Mouse (Mus musculus): ENCODE measurements around the gene Kif28.
"Not testable (repeated sequence)": the region's sequence is repeated elsewhere in the genome, so short reads cannot be mapped to it uniquely, and the experiment has no call there.

The Kif28 gene

DNA sequence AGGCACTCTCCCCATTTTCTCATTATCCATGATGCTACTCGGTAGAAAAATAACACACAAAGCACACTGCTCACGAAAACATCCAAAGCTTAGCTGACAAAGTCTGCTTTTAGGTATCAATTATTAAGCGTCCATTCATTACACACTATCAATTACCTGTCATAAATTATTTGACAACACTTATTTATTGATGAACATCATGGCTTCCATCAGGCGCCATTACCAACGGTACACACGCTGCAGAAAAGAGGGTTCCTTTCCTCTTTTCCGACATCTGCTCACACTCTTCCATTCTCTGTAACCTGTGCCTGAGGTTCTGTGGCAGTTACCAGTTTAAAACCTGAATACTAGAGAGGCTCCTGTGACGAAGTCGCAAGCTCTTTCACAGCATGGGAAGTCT lies at the start of gene Kif28:
TSS of gene Kif28 (minus strand) at position 101 of the 400 bp plus-strand sequence.
- no peak for DNase-seq (ENCODE audit: low spot score in 2 of 2)

DNA sequence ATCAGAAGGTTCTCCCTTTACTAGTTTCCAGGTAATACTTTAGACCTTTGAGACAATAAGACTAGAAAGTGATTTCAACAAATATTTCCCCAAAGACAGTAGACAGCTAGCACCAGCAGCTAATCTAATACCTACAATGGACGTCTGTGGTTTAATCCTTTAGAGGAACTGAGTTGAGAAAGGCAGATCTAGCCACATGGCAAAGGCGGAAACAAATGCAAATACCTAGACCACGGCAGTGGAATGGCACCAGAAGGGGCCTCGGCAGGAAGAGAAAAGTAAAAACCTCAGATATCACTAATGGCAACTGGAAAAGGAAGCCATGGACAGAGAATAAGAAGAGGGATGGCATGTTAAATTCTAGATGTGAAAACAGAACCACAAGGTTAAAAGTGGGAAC lies 42.2 kb upstream of the Kif28 start:
- DNase-seq (ENCODE audit: low spot score in 2 of 2) = no peak

- no peak for DNase-seq (ENCODE audit: low spot score in 2 of 2)
Measured at GRCm38 (mm10) chr1:179785502-179785901, 40.4 kb upstream of the Kif28 start.

- DNase-seq (ENCODE audit: low spot score in 2 of 2) = no peak
Measured at GRCm38 (mm10) chr1:179784098-179784497, 39.0 kb upstream of the Kif28 start.

- no peak for DNase-seq (ENCODE audit: low spot score in 2 of 2)
Measured at GRCm38 (mm10) chr1:179776831-179777230, 31.8 kb upstream of the Kif28 start.

DNA sequence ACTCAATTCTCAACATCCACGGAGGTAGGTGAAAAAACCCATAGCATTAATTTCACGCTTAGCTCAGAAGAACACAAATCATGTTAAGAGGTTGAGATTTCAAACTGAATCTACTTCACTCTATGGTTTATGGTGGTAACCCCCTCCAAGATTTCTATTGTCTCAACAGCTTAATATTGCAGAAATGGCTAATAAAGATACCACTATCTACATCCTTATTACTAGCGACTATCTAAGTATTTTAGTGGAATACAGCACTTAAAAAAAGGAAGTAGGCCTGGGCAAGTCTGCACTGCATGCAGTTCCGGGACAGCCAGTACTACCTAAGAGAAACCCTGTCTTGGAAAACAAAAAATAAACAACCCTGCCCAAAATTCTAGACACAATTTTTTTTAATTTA lies 15.5 kb upstream of the Kif28 start:
- DNase-seq (ENCODE audit: low spot score in 2 of 2) = no peak

DNA sequence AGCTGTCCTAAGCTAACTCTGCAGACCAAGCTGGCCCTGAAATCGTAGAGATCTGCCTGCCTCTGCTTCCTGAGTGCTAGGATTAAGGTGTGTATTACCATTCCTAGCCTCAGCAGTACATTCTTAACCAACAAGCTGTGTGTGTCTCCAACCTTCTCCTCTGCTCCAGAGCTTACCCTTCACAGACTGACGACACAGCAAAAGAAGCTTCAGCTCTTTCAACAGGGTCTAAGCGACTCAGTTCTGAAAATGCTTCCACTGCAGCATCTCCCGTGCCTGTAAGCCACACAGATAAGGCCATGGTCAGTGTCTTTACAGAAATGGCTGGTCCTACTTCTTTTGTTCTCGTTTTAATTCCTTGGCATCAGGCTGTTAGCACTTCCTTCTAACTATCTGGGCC lies 15.0 kb upstream of the Kif28 start:
- DNase-seq (ENCODE audit: low spot score in 2 of 2) = peak in 1 of 2 experiments; percentile 47

DNA sequence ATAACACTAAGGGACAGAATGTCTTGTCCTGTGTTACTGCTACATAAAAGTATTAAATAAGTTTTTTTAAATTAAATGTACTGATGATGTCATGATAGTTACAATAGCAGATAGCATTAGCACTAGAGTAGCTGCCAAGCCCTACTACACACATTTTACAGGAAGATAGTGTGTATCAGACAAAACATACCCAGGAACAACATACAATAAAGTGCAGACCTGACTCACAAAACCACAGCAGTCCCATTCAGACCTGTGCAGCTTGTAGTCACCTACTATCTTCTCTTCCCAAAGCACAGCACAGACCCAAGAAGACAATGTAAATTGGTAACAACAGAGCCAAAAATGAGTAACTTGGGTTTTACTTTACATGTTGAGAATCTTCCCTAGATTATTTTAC lies 11.4 kb upstream of the Kif28 start:
- no peak for DNase-seq (ENCODE audit: low spot score in 2 of 2)

GRCm38 (mm10) chr1:179753006-179753405 lies 7.9 kb upstream of the Kif28 start:
- no peak for DNase-seq (ENCODE audit: low spot score in 2 of 2)

- DNase-seq (ENCODE audit: low spot score in 2 of 2) = no peak
Measured at GRCm38 (mm10) chr1:179752276-179752675, 7.2 kb upstream of the Kif28 start.

GRCm38 (mm10) chr1:179743593-179744193 lies 1.4 kb downstream of the Kif28 start:
- no peak for DNase-seq (ENCODE audit: low spot score in 2 of 2)

DNA sequence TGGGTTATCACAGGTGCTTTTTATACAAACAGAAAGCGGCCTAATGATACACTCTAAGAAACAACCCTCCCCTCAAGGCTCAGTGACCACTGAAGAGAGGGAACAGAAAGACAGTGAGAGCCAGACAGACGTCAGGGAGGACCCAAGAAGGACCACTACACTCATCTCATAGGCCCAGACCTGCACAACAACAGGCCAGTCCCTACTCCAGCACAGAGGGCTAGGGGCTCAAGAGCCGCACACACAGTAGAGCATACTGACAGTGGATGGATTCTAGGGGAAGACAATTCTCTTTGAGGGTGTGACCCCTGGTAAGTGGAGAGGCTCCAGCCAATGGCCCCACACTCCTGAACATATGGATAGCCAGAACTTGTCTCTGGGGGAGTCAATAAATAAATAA lies 8.6 kb downstream of the Kif28 start:
- no peak for DNase-seq (ENCODE audit: low spot score in 2 of 2)

DNA sequence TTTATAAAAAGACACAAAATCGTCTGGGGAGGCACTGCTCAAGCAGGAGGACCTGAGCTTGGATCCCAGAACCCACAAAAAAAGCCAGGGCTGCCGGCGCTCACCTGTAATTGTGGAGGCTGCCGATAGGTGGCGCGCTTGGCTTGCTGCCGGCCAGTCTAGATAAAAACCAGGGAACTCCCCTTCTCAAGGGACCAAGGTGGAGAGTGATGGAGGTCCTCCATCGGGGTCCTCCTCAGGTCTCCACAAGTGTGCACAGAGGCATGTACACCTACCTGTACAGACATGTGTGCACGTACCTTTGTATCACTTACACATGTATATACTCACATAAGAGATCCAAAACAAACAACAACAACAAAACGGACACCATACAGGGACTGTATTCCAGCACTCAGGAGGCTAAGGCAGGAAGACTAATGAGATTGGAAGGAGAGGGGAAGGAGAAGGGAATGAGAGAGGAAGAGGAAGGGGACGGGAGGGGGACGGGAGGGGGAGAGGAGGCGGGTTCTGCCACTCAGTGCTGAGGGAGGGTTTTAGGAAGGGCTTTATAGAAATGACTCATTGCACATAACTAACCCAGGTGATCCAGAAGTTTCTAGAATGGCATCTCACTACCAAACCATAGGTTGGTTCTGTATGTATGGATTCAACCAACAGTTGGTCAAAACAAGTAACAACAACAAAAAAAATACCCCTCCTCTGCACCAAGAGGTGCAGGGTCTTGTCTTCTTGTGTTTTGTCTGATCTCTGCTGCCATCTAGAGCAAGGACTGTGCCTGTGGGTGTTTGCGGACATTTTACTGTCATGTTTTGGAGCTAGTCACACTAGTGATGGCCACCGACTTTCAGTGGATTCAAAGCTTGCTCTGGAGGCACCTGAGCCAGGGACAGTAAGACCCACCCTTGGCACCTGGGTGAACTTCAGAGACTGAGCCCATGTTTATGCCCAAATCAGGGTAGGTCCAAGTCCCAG lies 10.3 kb downstream of the Kif28 start:
- peak; percentile 76 to 90 for DNase-seq (ENCODE audit: low spot score in 2 of 2)

- DNase-seq (ENCODE audit: low spot score in 2 of 2) = no peak
Measured at GRCm38 (mm10) chr1:179731391-179731790, 13.7 kb downstream of the Kif28 start.

DNA sequence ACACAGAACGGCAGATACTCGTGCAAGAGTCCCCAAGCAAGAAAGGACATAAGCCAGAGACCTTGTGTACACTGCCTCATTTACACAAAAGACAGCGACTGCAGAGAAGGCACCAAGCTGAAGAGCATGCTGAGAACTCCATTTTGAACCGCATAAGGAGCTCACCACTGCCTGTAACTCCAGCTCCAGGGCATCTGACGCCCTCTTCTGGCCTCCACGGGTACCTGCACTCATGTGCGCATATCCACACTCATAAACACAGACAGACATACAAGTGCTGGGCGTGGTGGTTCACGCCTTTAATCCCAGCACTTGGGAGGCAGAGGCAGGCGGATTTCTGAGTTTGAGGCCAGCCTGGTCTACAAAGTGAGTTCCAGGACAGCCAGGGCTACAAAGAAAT lies 16.4 kb downstream of the Kif28 start:
- no peak for DNase-seq (ENCODE audit: low spot score in 2 of 2)

DNA sequence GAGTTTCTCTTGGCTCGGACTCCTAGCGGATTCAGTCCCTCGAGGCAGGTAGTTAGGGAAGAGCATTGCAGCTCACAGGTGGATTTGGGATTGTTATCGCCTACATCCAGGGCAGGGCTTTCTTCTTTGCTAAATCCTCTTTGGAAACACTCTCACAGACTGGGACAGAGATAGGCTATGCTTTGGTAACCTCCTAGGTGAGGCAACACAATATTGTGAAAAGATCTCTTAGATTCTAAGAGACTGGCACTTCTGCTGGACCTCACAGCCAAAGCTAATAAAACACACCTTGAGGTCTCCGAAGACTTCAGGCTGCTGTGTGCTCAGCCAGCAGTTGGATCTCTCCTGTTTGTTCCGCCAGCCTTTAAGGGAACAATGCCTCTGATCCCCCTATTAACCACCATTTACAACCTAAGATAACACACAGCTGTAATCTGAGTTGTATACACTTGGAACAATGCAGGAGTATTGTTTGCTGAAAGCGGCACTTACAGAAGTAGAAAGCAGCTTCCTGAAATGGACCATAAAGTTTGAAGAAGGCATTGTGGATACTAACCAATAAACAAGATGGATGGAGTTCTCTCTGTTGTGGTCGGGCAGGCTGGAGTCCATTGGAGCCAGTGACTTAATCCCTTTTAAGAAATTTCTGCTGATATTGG lies 22.1 kb downstream of the Kif28 start:
- no peak for DNase-seq (ENCODE audit: low spot score in 2 of 2)

DNA sequence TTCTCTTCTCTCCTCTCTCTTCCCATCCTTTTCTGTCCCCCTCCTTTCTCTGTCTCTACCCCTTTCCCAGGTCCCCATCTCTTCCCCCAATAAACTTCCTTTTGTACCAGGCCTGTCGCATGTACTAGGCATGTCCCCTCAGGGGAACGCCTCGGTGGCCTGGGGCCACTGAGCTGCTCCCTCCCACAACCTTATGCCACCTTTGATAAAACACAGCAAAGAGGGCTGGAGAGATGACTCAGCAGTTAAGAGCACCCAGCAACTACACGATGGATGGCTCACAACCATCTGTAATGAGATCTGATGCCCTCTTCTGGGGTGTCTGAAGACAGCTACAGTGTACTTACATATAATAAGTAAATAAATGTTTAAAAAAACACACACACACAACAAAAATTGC lies 29.3 kb downstream of the Kif28 start:
- peak in 1 of 2 experiments; percentile 50 for DNase-seq (ENCODE audit: low spot score in 2 of 2)

DNA sequence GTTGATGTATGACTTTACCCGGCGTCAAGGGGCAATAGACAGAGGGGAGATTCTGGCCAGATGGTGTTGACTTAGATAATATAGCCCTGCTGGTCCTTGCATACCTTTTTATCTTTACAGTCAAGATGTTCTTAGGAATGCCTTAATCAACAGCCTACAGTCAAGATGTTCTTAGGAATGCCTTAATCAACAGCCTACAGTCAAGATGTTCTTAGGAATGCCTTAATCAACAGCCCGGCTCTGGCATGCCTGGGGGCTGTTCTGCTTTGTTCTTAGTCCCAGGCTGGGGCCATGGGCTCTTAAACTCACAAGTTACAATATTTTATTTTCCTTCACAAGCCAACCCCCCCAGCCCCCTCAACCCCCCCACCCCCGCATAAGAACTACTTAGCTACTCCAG lies 29.8 kb downstream of the Kif28 start:
- DNase-seq (ENCODE audit: low spot score in 2 of 2) = not testable (repeated sequence)

DNA sequence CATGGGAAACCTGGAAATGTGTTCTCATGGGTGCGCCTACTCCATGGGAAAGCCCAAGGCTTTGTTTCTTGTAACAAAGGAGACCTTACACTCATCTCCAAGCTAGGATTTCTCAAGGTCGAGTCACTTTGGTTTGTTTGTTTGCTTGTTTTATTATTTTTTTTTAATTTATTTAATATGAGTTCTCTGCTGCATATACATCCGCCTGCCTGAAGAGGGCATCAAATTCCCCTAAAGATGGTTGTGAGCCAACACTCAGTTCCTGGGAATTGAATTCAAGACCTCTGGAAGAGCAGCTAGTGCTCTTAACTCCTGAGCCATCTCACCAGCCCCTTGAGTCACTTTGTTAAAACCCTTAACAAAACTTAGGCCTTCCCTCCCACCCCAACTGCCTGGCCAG lies 31.7 kb downstream of the Kif28 start:
- no peak for DNase-seq (ENCODE audit: low spot score in 2 of 2)

DNA sequence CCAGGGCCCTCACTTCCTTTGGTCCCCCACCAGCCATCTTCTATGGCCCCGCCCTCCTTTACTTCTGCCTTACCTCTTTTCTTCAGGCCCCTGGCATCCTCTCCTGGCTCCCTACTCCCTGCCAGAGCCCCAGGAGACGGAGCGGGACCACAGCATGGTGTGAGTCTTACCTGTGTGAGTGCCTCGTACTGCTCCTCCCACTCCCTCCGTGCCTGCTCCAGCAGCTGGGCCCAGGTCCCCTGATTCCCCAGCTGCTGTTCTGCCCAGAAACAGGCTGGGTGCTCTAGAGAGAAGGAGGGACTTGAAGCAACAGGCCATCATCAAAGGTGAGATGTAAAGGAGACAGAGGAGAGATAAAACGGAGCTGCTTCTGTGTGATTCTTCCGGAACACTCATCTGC lies 32.4 kb downstream of the Kif28 start:
- no peak for DNase-seq (ENCODE audit: low spot score in 2 of 2)

- no peak for DNase-seq (ENCODE audit: low spot score in 2 of 2)
Measured at GRCm38 (mm10) chr1:179710739-179711138, 34.3 kb downstream of the Kif28 start.

DNA sequence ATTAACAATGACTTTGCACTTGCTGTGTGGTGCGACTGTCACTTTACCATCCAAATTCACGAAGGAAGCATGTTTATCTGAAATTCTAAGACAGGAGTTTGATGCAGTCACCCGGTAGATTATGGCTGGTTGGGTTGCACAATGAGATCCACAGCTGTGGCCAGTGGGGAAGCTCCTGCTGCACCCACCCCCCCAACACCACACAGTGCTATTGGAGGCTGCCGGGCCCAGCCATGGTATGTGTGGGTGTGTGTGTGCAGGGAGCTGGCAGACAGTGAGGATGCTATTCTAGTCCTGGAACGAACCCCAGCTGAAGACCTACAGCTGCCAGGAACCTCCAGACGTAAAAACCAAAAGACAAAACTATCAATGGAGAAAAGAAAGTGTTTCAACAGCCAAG lies 35.7 kb downstream of the Kif28 start:
- DNase-seq (ENCODE audit: low spot score in 2 of 2) = no peak

- DNase-seq (ENCODE audit: low spot score in 2 of 2) = no peak
Measured at GRCm38 (mm10) chr1:179705154-179705553, 39.9 kb downstream of the Kif28 start.
